Mouse (Mus musculus) erythroblast, adult 5-6 weeks (primary cell): Measurements from ENCODE around the gene Gtf2h1. TPM values are rescaled to one million over a fixed set of nuclear protein-coding genes. Genes with fewer than 3 reads are reported as not detected.
"Not testable (repeated sequence)": the region's sequence is repeated elsewhere in the genome, so short reads cannot be mapped to it uniquely, and the experiment has no call there.

ENCODE experiments used
- ATAC-seq: replicated peaks from 2 replicates; pipeline ENCODE4 v1.8.0; 2016; ENCODE audit warnings: moderate number of reproducible peaks, mild to moderate bottlenecking, moderate TSS enrichment, inconsistent platforms; ENCODE audit not compliant: poor library complexity, low FRiP score, severe bottlenecking
- total RNA-seq, 2 experiments: library from RNA; stranded (forward) in 1 of 2; stranded (reverse) in 1 of 2; fragments of 150-400 nt in 1 of 2; fragments of 200-764, 138-1000 nt in 1 of 2; gene quantifications; 2 replicates each; pipeline versions ENCODE4 v1.2.3 to v1.2.4; 2015 to 2017; ENCODE audit warnings: low replicate concordance in 2 of 2

Gtf2h1 gene
- total RNA-seq (2015; ENCODE audit: low replicate concordance), result 11.3 and 21.3 TPM in 2 replicates
- 15.8 and 19.5 TPM in 2 replicates for total RNA-seq (2017; ENCODE audit: low replicate concordance)

DNA sequence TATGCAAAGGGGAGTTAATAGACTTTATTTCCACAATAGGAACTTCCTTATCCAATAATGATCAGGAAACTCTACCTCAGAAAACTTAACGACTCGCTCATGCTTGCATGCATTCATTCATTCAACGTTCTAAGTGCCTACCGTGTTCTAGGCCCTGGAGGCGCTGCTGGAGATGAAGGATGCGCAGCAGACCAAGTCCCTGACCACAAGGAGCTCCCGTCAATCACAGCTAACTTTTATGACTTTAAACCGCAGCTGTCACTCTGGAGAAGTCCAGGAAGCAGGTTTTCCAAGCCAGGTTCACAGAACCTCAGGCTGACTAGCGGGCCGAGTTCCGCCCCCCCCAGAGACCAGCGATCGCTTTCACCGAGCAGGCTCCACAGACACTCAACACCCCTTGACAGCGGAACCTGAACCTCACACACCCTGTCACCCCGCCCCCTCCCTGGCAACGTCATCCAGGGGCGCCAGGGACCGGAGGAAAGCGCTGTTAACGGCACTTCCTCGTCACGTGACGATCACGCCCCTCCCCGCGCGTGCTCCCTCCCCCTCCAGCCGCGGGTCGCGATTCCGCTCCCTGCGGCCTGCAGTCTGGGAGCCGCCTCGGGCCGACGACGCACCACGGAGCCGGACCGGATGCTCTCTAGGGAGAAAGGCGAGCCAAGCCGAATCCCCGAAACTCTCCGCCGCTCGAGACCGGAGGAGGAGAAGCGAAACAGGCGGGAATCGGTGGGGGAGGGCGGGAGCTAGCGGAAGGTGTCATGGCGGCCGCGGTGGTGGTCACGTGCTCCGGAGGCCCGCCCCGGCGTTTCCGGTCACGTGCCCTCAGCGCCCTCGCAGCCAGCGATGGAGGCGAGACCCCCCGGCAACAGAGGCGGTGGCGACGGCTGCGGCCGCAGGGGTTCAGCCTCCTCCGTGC is at the start of gene Gtf2h1, which contains the start of gene Hps5:
Gene Gtf2h1, plus strand, starts transcription at position 817 of the 919 bp plus-strand sequence.
Gene Hps5, minus strand, starts transcription at position 778 of the 919 bp plus-strand sequence.
- ATAC-seq, result peak; percentile 98

- ATAC-seq, result no peak
Observed at GRCm38 (mm10) chr7:46746381-46746780, 49.5 kb upstream of the Gtf2h1 start.

- no peak for ATAC-seq
Observed at GRCm38 (mm10) chr7:46748459-46748858, 47.4 kb upstream of the Gtf2h1 start.

DNA sequence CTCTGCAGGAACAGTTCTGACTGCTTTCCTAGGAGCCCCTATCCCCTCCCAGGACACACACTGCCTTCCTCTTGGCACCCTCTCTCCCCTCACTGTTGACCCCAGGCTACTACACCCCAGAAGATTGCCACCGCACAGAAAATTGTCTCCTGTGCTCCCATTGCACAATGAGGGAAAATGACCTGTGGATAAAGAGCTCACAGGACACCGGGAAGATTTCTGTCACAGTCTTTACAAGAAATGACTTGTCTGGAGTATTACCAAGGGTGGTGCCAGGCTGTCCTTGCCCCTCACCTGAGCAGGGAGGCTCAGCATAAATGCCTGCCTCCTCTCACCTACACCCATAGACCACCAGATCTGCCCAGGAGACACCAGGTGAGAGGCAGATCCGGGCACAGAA is 44.4 kb upstream of the Gtf2h1 start, which contains the start of gene Saa2:
Gene Saa2, plus strand, starts transcription at position 301 of the 400 bp plus-strand sequence.
- ATAC-seq, result no peak

- ATAC-seq, result no peak
Observed at GRCm38 (mm10) chr7:46761049-46761795, 34.7 kb upstream of the Gtf2h1 start.

- ATAC-seq, result no peak
Observed at GRCm38 (mm10) chr7:46762601-46763000, 33.3 kb upstream of the Gtf2h1 start.

GRCm38 (mm10) chr7:46764672-46765071 is 31.2 kb upstream of the Gtf2h1 start:
- no peak for ATAC-seq

- no peak for ATAC-seq
Observed at GRCm38 (mm10) chr7:46767371-46767770, 28.5 kb upstream of the Gtf2h1 start.

DNA sequence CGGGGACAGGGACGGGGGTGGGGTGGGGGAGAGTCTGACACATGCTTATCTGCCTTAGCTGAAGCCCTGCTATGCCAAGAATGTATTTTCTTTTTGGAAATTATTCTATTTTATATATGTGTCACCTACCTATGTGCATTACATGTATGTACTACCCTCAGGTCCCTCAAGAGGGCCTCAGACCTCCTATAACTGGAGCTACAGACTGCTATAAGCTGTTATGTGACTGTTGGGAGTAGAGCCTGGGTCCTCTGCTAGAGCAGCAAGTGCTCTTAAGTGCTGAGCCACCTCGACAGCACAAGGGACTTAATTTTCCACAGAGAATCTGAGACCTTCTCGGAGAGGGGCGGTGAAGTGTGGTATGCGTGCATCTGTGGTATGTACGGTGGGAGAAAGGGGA is 27.5 kb upstream of the Gtf2h1 start:
- no peak for ATAC-seq

DNA sequence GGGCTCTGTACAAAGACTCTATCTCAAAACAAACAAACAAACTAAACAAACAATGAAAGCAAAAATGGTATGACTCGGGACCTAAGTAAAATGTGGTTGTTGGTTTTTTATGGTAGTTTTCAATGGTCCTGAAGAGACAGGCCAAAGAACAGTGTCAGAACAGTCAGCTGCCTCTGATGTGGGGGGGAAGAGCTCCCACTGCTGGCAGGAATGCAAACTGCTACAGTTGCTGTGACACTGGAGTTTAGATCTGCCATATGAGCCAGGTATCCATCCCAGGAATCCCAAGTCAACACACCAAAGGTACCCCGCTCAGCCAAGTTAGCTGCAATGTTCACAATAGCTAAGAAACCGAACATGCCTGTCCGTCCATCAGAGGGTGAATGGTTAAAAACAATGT is 25.2 kb upstream of the Gtf2h1 start:
- ATAC-seq, result no peak; the same call in 1 of the 2 replicates

- ATAC-seq, result no peak
Observed at GRCm38 (mm10) chr7:46789177-46789849, 6.6 kb upstream of the Gtf2h1 start.

DNA sequence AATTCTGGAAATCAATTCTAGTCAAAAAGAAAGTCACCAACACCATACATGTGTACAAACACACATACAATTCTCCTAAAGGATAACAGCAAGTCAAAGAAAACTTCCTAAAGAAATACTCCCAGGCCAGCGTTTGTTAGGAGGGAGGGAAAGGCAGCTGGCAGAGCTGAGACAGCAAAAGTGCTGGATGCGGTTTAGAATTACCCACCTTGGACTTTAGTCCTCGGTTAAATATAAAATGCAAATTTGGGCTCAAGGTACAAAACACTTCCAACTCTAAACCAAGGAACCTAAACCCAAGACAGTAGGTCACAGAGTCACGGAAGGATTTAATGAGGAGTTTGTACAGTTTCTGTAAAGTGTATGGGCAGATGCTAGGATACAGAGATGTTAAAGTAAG is 2.0 kb upstream of the Gtf2h1 start:
- ATAC-seq, result no peak

DNA sequence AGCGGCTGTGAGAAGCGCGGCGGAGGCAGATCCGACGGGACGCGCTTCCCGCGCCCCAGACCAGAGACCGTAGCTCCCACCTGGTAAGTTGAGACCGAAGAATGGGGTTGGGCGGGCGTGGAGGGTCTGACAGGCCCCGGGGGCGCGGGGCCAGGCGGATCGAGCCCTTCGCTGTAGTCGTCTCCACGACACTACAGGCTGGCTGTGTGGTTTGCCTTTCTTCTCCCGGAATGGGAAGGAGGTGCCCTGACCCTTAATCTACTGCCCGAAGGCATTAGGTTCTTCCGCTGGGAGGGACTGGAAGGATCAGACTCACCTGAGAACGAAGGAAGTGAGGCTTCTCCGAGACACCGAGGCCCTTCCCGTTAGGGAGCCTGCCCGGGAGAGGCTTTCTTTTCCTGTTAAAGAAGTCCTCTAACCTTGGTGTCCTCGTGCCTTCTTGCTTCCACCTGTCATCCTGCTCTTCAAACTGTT is 340 bp downstream of the Gtf2h1 start:
- ATAC-seq, result peak; percentile 31

DNA sequence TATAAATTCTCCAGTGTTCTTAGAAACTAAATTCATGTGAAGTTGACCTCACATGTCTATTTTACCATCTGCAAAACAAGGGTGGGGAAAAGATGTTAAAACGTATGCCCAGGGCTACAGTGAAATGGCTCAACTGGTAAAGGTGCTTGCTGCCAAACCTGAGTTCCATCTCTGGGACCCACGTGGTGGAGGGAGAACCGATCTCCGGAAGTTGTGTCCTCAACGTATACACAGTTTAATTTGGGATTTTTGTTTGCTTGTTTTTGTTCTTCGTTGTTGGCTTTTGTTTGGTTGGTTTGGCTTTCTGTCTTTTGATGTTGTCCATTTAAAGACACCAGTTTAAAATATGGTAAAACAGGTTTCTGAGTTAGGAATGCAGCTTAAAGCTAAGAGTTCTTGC is 876 bp downstream of the Gtf2h1 start:
- no peak for ATAC-seq

DNA sequence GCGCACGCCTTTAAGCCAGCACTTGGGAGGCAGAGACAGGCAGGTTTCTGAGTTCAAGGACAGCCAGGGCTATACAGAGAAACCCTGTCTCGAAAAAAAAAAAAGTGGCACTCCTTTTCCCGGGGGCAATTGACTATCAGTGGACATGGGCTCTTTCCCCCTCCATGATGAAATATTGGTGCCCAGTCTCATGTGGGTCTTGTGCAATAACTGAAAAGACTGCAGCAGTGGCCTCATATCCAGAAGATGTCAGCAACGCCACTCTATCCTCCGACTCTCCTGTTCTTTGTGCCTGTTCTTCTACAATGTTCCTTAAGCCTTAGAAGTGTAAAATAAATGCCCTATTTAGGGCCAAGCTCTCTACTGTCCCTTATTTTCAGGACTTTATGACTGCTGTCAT is 14.4 kb downstream of the Gtf2h1 start:
- no peak for ATAC-seq

GRCm38 (mm10) chr7:46814012-46814411 is 18.1 kb downstream of the Gtf2h1 start:
- ATAC-seq, result no peak

DNA sequence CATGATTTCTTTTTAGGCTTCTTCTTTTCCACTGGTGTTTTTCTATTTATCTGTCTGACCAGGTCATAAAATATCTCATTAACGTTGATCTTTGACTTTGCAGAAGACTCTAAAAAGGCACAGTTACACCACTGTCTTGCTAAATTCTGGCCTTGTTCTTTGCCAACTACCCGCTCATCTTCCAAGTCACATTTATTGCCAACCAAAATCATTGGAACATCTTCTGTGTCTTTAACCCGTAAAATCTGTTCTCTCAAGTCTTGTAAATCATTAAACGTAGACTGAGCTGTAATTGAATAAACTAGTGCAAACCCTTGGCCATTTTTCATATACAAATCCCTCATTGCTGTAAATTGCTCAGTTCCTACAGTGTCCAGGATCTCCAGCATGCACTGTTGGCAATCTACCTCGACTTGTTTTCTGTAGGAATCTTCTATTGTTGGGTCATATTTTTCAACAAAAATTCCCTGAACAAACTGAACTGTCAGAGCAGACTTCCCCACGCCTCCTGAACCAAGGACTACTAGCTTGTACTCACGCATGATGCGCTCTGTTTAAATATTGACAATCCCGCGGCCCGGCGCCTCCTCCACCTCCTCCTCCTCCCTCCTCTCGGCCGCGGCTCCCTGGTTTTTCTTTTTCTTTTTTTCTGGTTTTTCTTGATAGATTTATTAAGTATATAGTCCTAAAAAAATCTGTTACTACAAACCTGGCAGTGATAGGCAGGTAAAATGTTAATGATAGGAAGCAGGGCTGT is 25.2 kb downstream of the Gtf2h1 start:
- not testable (repeated sequence) for ATAC-seq

DNA sequence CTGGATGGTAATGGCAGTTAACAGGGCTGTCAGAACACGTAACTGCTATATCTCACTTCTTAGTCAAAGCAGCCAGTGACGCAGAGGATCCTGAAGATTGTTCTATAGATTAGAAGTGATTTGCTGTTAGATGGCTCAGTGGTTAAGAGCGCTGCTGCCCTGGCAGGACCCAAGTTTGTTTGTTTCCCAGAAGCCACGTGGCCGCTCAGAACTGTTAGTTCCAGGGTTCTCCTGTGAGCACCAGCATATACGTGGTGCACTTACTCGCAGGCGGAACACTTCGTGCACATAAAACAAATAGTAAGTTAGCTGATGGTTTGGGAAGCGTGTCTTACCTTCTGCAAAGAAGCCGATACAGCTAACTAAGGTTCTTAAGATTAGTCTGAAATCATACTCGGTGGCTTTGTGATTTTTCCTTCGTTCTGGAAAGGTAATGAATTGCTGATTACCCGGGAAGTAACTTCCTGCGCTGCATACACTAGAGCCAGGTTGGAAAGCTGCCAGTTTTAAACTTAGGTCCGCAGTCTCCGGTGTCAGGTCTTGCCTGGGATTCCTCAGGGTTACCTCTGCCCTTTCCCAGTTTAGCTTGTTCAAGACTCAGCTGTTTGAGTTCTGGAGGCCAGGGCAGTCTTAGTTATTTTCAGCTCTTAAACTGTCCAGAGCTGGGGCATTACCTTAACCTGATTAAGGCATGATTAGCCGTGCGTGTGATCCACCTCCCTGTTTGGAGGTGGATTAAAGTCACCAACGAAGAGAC is 31.3 kb downstream of the Gtf2h1 start:
- ATAC-seq, result no peak

- ATAC-seq, result no peak
Observed at GRCm38 (mm10) chr7:46827803-46828184, 31.9 kb downstream of the Gtf2h1 start.
